Mouse (Mus musculus) hindbrain, postnatal 0 days (tissue): ENCODE results near the gene Snrpa1. TPM values are rescaled to one million over a fixed set of nuclear protein-coding genes. Genes with fewer than 3 reads are reported as not detected.
A peak's percentile ranks its signal among the peaks of the same experiment; 100 is the strongest.

Source experiments
- ATAC-seq: fragments of 200-750 bp; cut with Nextera tagmentation; 2 replicates; pipeline ENCODE4 v1.8.0; 2017; ENCODE audit warnings: mild to moderate bottlenecking, moderate TSS enrichment, moderate library complexity
- DNase-seq: peaks from one replicate; pipeline ENCODE4 v3.0.0-alpha.2; 2015; ENCODE audit warnings: low spot score
- H3K27ac ChIP-seq: fragments of 300-500 bp; sonication (generic); 2 replicates; pipeline ENCODE4 v1.5.1; 2014; ENCODE audit warnings: mild to moderate bottlenecking
- H3K27me3 ChIP-seq: fragments of 300-500 bp; sonication (generic); 2 replicates; pipeline ENCODE4 v1.6.1; 2014; ENCODE audit warnings: low read length, mixed read lengths; ENCODE audit not compliant: insufficient read depth
- H3K36me3 ChIP-seq: fragments of 300-500 bp; sonication (generic); 2 replicates; pipeline ENCODE4 v1.6.1; 2014; ENCODE audit warnings: low read length, mixed read lengths; ENCODE audit not compliant: insufficient read depth
- H3K4me1 ChIP-seq: fragments of 300-500 bp; sonication (generic); 2 replicates; pipeline ENCODE4 v1.6.1; 2014; ENCODE audit warnings: antibody characterized with exemption, low read length, mixed read lengths; ENCODE audit not compliant: insufficient read depth
- H3K4me2 ChIP-seq: fragments of 300-500 bp; sonication (generic); 2 replicates; pipeline ENCODE4 v1.6.1; 2014; ENCODE audit warnings: low read depth, mild to moderate bottlenecking, low read length, moderate library complexity, mixed read lengths
- H3K4me3 ChIP-seq: fragments of 300-500 bp; sonication (generic); 2 replicates; pipeline ENCODE4 v1.5.1; 2014; ENCODE audit warnings: low read length
- H3K9ac ChIP-seq: fragments of 300-500 bp; sonication (generic); replicated peaks from 2 replicates; pipeline ENCODE4 v1.6.1; 2014; ENCODE audit warnings: mild to moderate bottlenecking, low read length, moderate library complexity, mixed read lengths
- H3K9me3 ChIP-seq: fragments of 300-500 bp; sonication (generic); 2 replicates; pipeline ENCODE4 v1.6.1; 2016; ENCODE audit warnings: low read length, mixed read lengths
- CTCF ChIP-seq: IDR thresholded peaks from 2 replicates; pipeline ENCODE4 v1.5.1; 2016; ENCODE audit warnings: antibody characterized with exemption, control low read depth, low read depth
- WGBS: fragments of 180-500 bp; shearing (Covaris S2); extraction: QIAGEN DNeasy Blood & Tissue Kit; methylation state at CpG from one replicate; pipeline ENCODE4 v1.1.7; 2014; 5-methylcytosine and 5-hydroxymethylcytosine counted together
- polyA plus RNA-seq: library from polyadenylated mRNA; unstranded; fragments of >200 nt; fragmentation: Nextera tagmentation; extraction: Ambion mirVana; gene quantifications from 2 replicates; pipeline ENCODE4 v1.2.1, GENCODE M21; 2015
- total RNA-seq: library from RNA; depleted of rRNA; stranded (reverse); fragments of >200 nt; gene quantifications from 2 replicates; pipeline ENCODE4 v1.2.3, GENCODE M21; 2014

Gene Snrpa1
- total and polyA plus RNA-seq, 2 experiments from 2014 or later = 26.5 to 119 TPM

DNA sequence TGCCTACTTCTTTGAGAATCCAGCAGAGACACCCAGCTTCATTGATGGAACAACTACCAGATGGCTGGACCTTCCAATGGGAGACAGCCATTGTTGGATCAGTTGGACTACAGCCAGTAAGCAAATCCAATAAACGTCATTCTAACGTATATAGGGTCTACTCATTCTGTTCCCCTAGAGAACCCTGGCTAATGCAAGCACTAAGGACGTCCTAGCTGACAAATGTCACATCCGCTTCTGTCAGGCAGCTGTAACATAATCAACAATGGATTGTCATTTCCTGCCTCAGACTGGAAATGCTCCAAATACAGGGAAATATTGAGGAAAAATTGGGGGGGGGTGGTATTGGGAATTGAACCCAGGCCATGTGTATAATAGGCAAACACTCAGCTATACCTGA lies 47.0 kb downstream of the Snrpa1 start:
- WGBS = 55% methylated on average over 4 of the region's 4 CpGs
- no peak overlapping the region for H3K4me2 ChIP-seq
- H3K36me3 ChIP-seq = no peaks in the 10 kb centered on the region
- no peak for DNase-seq
- H3K4me3 ChIP-seq = no peak overlapping the region
- TF ChIP-seq CTCF = no peak
- no peaks in the 10 kb centered on the region for H3K4me1 ChIP-seq
- no peak for ATAC-seq
- H3K27ac ChIP-seq = no peak overlapping the region
- H3K27me3 ChIP-seq = no peaks in the 10 kb centered on the region; the same call in 1 of the 2 replicates
- H3K9me3 ChIP-seq = no peaks in the 10 kb centered on the region
- no peak overlapping the region for H3K9ac ChIP-seq

DNA sequence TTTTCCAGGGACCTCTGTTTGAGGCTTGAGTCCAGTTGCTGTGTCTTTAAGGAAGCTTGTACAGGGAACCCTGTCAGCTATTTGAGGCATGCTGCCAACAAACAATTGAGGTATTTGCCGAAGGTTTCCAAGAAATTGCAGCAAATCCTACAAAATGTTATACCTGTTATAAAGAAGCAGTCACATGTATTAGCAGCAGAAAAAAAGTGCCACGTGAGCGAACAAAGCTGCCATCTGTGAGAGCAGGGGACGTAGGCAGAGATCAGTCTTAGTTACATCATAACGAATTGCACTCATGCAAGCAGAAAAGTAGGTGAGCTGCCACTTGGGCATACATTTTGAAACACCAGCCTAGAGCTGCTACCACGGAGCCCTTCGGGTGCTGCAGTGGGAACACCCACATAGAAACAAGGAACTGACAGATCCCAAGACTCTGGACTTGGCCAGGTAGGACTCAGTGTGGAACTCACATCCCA lies 47.8 kb downstream of the Snrpa1 start:
- H3K4me1 ChIP-seq = peaks cover 4% of the 10 kb centered on the region; the same call in 1 of the 2 replicates
- DNase-seq (no peak), ATAC-seq (no peak)
- WGBS = 58% methylated on average over 7 of the region's 7 CpGs
- no peak for TF ChIP-seq CTCF
- H3K9ac ChIP-seq = no peak overlapping the region
- H3K36me3 ChIP-seq = no peaks in the 10 kb centered on the region
- no peaks in the 10 kb centered on the region for H3K9me3 ChIP-seq
- no peaks in the 10 kb centered on the region; the same call in 1 of the 2 replicates for H3K27me3 ChIP-seq
- no peak overlapping the region for H3K27ac ChIP-seq
- H3K4me2 ChIP-seq = no peak overlapping the region
- H3K4me3 ChIP-seq = no peak overlapping the region

DNA sequence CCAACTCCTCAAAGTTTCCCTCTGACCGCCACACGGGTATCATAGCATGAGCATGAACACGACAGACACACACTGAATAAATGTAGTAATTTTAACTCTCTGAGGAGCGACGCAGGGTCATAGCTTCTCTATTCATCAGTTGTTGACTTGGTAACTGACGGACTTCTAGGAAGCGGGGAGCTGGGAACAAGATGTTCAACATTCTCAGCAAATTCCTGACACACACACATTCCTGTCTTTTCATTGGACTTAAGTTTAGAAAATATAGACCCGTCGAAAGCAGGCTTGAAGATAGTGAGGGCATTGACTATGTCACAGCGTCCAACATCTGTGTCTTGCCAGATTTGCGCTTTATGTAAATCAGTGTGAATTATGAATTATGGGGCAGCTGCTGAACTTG lies 48.4 kb downstream of the Snrpa1 start:
- no peaks in the 10 kb centered on the region; the same call in 1 of the 2 replicates for H3K27me3 ChIP-seq
- no peak overlapping the region for H3K27ac ChIP-seq
- no peak overlapping the region for H3K4me3 ChIP-seq
- peaks cover 4% of the 10 kb centered on the region; the same call in 1 of the 2 replicates for H3K4me1 ChIP-seq
- ATAC-seq (no peak), DNase-seq (no peak)
- H3K9me3 ChIP-seq = no peaks in the 10 kb centered on the region
- no peak overlapping the region for H3K4me2 ChIP-seq
- TF ChIP-seq CTCF = no peak
- no peaks in the 10 kb centered on the region for H3K36me3 ChIP-seq
- 78% methylated on average over 11 of the region's 11 CpGs for WGBS
- no peak overlapping the region for H3K9ac ChIP-seq

- peak; percentile 60 for DNase-seq
- WGBS = 9% methylated on average over 7 of the region's 7 CpGs
- Histone ChIP-seq H3K4me2 (no peak overlapping the region), H3K27ac (no peak overlapping the region), H3K9me3 (no peaks in the 10 kb centered on the region), H3K4me1 (peaks cover 4% of the 10 kb centered on the region), H3K4me3 (no peak overlapping the region), H3K9ac (no peak overlapping the region), H3K27me3 (no peaks in the 10 kb centered on the region; the same call in 1 of the 2 replicates), H3K36me3 (no peaks in the 10 kb centered on the region)
- ATAC-seq = no peak
- TF ChIP-seq CTCF = peak; percentile 66
Measured at GRCm38 (mm10) chr7:66107930-66108329, 49.1 kb downstream of the Snrpa1 start.

GRCm38 (mm10) chr7:66108961-66109854 lies 50.4 kb downstream of the Snrpa1 start, which contains the start of gene Chsy1:
Gene Chsy1 (plus strand): TSS chr7:66109515.
- TF ChIP-seq CTCF = no peak; the same call in 1 of the 2 replicates
- H3K9me3 ChIP-seq = no peaks in the 10 kb centered on the region
- peak within 1 kb of the TSS; percentile 96 for H3K4me2 ChIP-seq
- peak within 1 kb of the TSS; percentile 88 for H3K4me3 ChIP-seq
- H3K4me1 ChIP-seq = peaks cover 4% of the 10 kb centered on the region
- WGBS = 2% methylated on average over 93 of the region's 123 CpGs
- ATAC-seq = peak; percentile 93
- DNase-seq = peak; percentile 96
- H3K27me3 ChIP-seq = no peaks in the 10 kb centered on the region; the same call in 1 of the 2 replicates
- peak within 1 kb of the TSS; percentile 86 for H3K9ac ChIP-seq
- H3K27ac ChIP-seq = peak within 1 kb of the TSS; percentile 91
- no peaks in the 10 kb centered on the region for H3K36me3 ChIP-seq

DNA sequence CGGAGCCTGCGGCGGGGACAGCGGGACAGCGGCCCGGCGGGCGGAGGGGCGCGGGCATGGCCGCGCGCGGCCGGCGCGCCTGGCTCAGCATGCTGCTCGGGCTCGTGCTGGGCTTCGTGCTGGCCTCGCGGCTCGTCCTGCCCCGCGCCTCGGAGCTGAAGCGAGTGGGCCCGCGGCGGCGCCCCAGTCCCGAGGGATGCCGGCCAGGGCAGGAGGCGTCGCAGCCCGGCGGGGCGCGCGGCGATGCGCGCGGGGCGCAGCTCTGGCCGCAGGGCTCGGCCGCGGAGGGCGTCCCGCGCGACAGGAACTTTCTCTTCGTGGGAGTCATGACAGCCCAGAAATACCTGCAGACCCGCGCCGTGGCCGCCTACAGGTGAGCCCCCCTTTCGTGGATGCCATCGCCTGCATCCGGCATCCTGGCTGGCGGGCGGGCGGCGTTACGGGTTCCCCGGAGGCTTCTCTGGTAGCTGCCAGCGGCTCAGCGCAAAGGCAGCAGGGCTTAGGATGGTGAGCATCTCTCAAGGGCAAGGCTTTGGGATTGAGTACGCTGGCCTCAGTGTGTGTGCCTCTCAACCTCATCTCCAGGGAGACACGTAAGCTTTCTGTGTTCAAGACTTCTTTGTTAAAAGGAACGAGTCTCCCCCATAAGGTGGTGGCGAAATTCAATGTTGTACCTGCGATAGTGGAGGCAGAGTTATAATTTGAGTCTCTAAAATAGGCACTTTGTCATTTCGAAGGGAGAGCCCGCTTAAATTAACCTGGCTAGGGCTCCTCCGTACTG lies 51.2 kb downstream of the Snrpa1 start:
- Histone ChIP-seq H3K9me3 (no peaks in the 10 kb centered on the region), H3K9ac (peak overlapping the region; percentile 86), H3K4me1 (peaks cover 4% of the 10 kb centered on the region), H3K4me2 (peak overlapping the region; percentile 96), H3K27me3 (no peaks in the 10 kb centered on the region; the same call in 1 of the 2 replicates), H3K4me3 (peak overlapping the region; percentile 88), H3K27ac (peak overlapping the region; percentile 91), H3K36me3 (no peaks in the 10 kb centered on the region)
- TF ChIP-seq CTCF = no peak
- DNase-seq = peak; percentile 60
- WGBS = 2% methylated on average over 59 of the region's 77 CpGs
- ATAC-seq = peak; percentile 56
